Mouse (Mus musculus) heart, adult 2 months (tissue): ENCODE results near the gene Tom1l2.

Source experiments
- CTCF ChIP-seq: fragments of 200-600 bp; IDR thresholded peaks from 2 replicates; pipeline ENCODE4 v1.8.1; 2022; ENCODE audit warnings: antibody characterized with exemption, mild to moderate bottlenecking, moderate library complexity
- POLR2A ChIP-seq: fragments of 200-500 bp; IDR thresholded peaks from 2 replicates; pipeline ENCODE4 v1.6.1; 2011; ENCODE audit warnings: mild to moderate bottlenecking, low read depth, low read length, control low read depth; ENCODE audit not compliant: insufficient read depth

DNA sequence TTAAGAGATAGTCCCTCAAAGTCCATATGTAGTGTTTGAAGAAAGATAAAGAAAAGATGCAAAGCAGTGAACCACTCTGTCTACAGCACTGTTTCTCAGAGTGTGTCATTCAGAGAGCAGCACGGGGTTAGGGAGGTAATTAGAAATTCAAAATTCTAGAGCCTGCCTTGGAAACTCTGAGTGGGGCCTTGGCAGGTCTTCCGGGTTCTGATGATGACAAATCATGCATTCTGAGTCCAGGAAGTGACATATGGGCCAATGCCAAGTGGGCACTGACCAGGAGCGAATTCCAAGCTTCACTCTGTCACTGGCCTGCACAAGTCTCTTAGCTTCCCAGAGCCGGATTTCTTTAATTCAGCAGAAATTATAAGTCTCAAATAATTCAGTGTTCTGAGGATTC lies 6.2 kb downstream of the Tom1l2 start:
- TF ChIP-seq CTCF (no peak), POLR2A (no peak)
